Mouse (Mus musculus) liver, postnatal 0 days (tissue): ENCODE results near the gene Mpc1. TPM values are rescaled to one million over a fixed set of nuclear protein-coding genes. Genes with fewer than 3 reads are reported as not detected.

ENCODE experiments used
- ATAC-seq: fragments of 200-750 bp; cut with Nextera tagmentation; 2 replicates; pipeline ENCODE4 v1.8.0; 2017; ENCODE audit warnings: mild to moderate bottlenecking, moderate library complexity
- DNase-seq: peaks from one replicate; pipeline ENCODE4 v3.0.0-alpha.2; 2016
- H3K27ac ChIP-seq: fragments of 300-500 bp; sonication (generic); 2 replicates; pipeline ENCODE4 v1.5.1; 2014; ENCODE audit warnings: antibody characterized with exemption, moderate library complexity, mild to moderate bottlenecking, low read depth
- H3K27me3 ChIP-seq: fragments of 300-500 bp; sonication (generic); 2 replicates; pipeline ENCODE4 v1.6.1; 2014; ENCODE audit warnings: low read length, control low read depth, mixed read lengths; ENCODE audit not compliant: insufficient read depth
- H3K36me3 ChIP-seq: fragments of 300-500 bp; sonication (generic); replicated peaks from 2 replicates; pipeline ENCODE4 v1.6.1; 2014; ENCODE audit warnings: mild to moderate bottlenecking, control low read depth, low read length, moderate library complexity, mixed read lengths; ENCODE audit not compliant: insufficient read depth
- H3K4me1 ChIP-seq: fragments of 300-500 bp; sonication (generic); 2 replicates; pipeline ENCODE4 v1.6.1; 2014; ENCODE audit warnings: antibody characterized with exemption, mild to moderate bottlenecking, control low read depth; ENCODE audit not compliant: insufficient read depth
- H3K4me2 ChIP-seq: fragments of 300-500 bp; sonication (generic); 2 replicates; pipeline ENCODE4 v1.6.1; 2014; ENCODE audit warnings: low read depth, mild to moderate bottlenecking, low read length, moderate library complexity, mixed read lengths
- H3K4me3 ChIP-seq: fragments of 300-500 bp; sonication (generic); 2 replicates; pipeline ENCODE4 v1.5.1; 2014; ENCODE audit warnings: low read depth, low read length
- H3K9ac ChIP-seq: fragments of 300-500 bp; sonication (generic); replicated peaks from 2 replicates; pipeline ENCODE4 v1.6.1; 2014; ENCODE audit warnings: mild to moderate bottlenecking, moderate library complexity
- H3K9me3 ChIP-seq: fragments of 300-500 bp; sonication (generic); 2 replicates; pipeline ENCODE4 v1.6.1; 2016; ENCODE audit warnings: mild to moderate bottlenecking, control low read depth, low read length, mixed read lengths
- CTCF ChIP-seq: sonication (generic); IDR thresholded peaks from 2 replicates; pipeline ENCODE4 v1.5.1; 2016; ENCODE audit warnings: antibody characterized with exemption, low read depth
- EP300 ChIP-seq: IDR thresholded peaks from 2 replicates; pipeline ENCODE4 v1.6.1; 2016; ENCODE audit warnings: antibody characterized with exemption, low read depth, mild to moderate bottlenecking
- WGBS: fragments of 180-500 bp; shearing (Covaris S2); extraction: QIAGEN DNeasy Blood & Tissue Kit; methylation state at CpG from one replicate; pipeline ENCODE4 v1.1.7; 2014; ENCODE audit not compliant: insufficient replicate concordance; 5-methylcytosine and 5-hydroxymethylcytosine counted together
- polyA plus RNA-seq: library from polyadenylated mRNA; unstranded; fragments of >200 nt; fragmentation: Nextera tagmentation; extraction: Ambion mirVana; gene quantifications from 2 replicates; pipeline ENCODE4 v1.2.1, GENCODE M21; 2015

Gene Mpc1
- polyA plus RNA-seq: 1,393 and 1,436 TPM in 2 replicates

DNA sequence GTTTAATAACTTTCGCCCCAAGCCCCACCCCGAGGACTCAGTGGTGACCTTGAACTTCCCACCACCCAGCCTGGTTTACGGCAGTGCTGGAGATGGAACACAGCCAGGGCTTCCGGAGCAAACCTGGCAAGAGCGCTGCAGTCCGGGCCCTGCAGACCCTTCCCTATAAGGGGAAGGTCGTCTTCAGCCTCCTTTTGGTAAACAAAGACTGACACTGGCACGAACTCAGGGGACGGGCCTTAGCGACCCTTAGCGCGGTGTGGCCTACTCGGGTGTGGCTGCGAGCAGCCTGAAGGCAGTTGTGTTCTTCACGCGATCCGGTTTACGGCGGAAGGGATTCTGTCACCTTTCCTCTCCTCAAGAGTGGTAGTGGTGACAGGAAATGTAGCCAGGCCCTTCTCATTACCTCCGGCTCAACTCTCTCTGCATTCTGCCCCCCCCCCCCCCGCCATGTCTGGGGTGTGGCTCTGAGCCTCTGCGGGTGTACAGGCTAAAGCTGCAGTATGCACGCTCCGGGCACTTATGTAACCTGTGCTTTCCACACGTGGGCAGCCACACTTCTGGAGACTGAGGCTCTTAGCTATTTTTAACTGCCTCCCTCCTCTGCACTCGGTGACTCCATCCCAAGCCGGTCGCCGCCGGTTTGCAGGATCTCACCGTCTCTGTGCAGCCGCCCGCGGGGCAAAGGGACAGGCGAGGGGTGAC, at the start of gene Mpc1:
TSS of gene Mpc1 (plus strand) at position 84 of the 705 bp plus-strand sequence.
- no peaks in the 10 kb centered on the region for H3K36me3 ChIP-seq
- H3K27me3 ChIP-seq: no peaks in the 10 kb centered on the region
- peak within 1 kb of the TSS; percentile 75 for H3K4me3 ChIP-seq
- peak within 1 kb of the TSS; percentile 98 for H3K4me2 ChIP-seq
- ATAC-seq (peak; percentile 54), DNase-seq (peak; percentile 77)
- peak within 1 kb of the TSS; percentile 98 for H3K27ac ChIP-seq
- peaks cover 13% of the 10 kb centered on the region for H3K4me1 ChIP-seq
- peak within 1 kb of the TSS; percentile 94 for H3K9ac ChIP-seq
- no peak for TF ChIP-seq CTCF
- TF ChIP-seq EP300: peak; percentile 28; the same call in 1 of the 2 replicates
- H3K9me3 ChIP-seq: no peaks in the 10 kb centered on the region
- WGBS: 2% methylated on average over 35 of the region's 35 CpGs

DNA sequence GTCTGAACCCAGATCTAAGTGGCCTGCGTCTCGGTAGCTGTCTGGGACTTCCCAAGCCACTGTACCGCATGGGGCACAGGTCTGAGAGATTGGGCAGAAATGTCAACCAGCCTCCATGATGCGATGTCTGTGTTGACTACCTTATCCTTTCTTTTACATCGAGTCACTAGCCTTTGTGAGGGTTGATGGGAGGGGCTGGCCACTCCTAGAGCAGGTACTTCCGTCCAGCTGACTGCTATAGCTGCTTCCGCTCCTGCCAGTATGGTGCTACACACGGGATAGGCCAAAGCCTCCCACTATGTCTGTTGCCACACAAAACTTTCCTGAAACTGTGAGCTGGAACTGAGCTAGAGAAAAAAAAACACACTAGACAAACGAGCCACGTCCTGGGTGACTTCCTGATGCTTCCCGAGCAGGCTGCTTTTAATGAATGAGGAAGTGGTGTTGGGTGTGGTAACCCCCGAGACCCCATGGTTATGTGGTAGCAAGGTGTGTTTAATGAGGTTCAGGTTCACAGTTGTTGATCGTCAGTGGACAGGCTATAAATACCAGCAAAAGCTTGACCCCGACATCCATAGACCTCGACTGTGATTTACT, 49.0 kb upstream of the Mpc1 start:
- Histone ChIP-seq H3K4me2 (no peak overlapping the region), H3K36me3 (no peaks in the 10 kb centered on the region), H3K4me3 (no peak overlapping the region), H3K9me3 (no peaks in the 10 kb centered on the region), H3K9ac (no peak overlapping the region), H3K27ac (no peak overlapping the region), H3K4me1 (0 out of 2 replicates have a peak, but pooled peaks cover 2% of the 10 kb centered on the region), H3K27me3 (no peaks in the 10 kb centered on the region; the same call in 1 of the 2 replicates)
- ATAC-seq: no peak
- TF ChIP-seq CTCF (no peak), EP300 (no peak)
- no peak for DNase-seq
- 50% methylated on average over 15 of the region's 15 CpGs for WGBS

DNA sequence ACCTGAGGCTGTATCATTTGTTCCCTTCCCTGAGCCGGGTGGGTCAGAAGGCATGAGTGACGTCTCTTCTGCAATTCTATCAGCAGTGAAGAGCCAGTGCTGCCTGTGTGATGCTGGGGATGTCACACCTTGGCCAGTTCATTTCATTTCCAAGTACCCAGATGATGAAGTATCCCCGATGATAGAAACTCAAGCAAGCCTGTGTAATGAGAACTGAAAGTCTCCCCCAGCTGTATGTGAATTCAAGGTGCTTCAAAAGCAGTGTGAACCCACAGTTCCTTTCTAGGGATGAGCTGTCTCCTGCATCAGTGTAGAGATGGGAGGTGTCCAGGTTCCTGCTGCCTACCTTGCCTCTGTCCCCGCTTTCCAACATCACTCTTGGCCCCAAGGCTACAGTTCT, 48.2 kb upstream of the Mpc1 start:
- no peak overlapping the region for H3K4me3 ChIP-seq
- H3K4me2 ChIP-seq: no peak overlapping the region
- H3K36me3 ChIP-seq: no peaks in the 10 kb centered on the region
- H3K27me3 ChIP-seq: no peaks in the 10 kb centered on the region; the same call in 1 of the 2 replicates
- H3K27ac ChIP-seq: no peak overlapping the region
- TF ChIP-seq CTCF: no peak
- TF ChIP-seq EP300: no peak
- H3K4me1 ChIP-seq: 0 out of 2 replicates have a peak, but pooled peaks cover 2% of the 10 kb centered on the region
- H3K9me3 ChIP-seq: no peaks in the 10 kb centered on the region
- DNase-seq (no peak), ATAC-seq (no peak)
- WGBS: 66% methylated on average over 4 of the region's 4 CpGs
- H3K9ac ChIP-seq: no peak overlapping the region

DNA sequence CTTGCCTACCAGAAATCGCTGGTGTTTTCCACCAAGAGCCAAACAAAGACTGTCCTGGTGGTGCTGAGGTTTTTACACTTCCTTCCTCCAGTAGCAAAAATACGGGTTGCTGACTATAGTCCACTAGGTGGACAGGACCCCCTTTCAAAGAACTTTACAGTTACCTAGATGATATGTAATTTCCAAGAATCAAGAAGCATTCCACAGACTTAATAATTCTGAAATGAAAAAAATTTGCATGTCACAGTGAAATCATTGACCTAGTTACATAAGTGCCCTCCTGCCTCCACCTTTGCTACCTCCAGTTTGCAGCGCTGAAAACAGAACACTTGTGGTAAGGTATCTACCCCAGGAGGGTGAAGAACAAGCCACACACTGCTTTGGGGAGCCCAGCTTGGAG, 47.0 kb upstream of the Mpc1 start, which contains the start of gene Ccr6:
TSS of gene Ccr6 (plus strand) at position 301 of the 400 bp plus-strand sequence.
- no peak within 1 kb of the TSS for H3K27ac ChIP-seq
- no peaks in the 10 kb centered on the region for H3K36me3 ChIP-seq
- no peak for ATAC-seq
- 39% methylated on average over 3 of the region's 3 CpGs for WGBS
- no peak within 1 kb of the TSS for H3K9ac ChIP-seq
- 0 out of 2 replicates have a peak, but pooled peaks cover 2% of the 10 kb centered on the region for H3K4me1 ChIP-seq
- TF ChIP-seq EP300 (no peak), CTCF (no peak)
- H3K27me3 ChIP-seq: no peaks in the 10 kb centered on the region; the same call in 1 of the 2 replicates
- H3K9me3 ChIP-seq: no peaks in the 10 kb centered on the region
- H3K4me3 ChIP-seq: no peak within 1 kb of the TSS
- DNase-seq: no peak
- H3K4me2 ChIP-seq: no peak within 1 kb of the TSS

DNA sequence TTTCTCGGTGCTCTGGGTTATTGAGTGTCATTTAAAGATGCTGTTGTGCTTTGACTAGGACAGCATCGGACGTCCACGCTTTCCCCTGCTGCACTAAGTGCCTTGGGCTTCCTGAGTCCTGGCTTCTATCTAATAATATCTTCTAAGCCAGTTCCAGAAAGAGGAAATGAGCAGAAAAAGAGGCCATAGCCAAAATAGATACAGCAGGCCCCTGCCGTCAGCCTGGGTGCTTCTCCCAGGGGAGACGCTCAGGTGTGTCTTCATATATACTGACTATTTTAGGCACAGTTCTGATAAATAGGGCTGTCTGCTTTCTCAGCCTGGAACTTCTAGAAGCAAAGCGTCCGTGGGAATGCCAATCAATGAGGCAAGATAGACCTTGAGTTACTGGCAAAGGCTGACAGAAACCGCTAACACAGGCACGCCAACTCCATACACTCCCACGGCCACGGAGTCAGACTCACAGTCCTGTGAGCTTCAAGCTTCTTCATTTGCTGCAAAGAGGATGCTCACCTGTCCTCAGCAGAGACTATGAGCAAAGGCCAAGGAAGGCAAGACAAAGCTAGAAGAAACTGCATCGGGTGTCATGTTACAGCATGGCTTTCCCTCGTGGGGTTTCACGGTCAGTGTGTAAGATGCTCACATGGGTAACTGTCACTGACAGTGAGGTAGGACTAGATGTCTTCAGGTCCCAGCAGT, 44.5 kb upstream of the Mpc1 start:
- no peaks in the 10 kb centered on the region for H3K27me3 ChIP-seq
- TF ChIP-seq EP300: no peak
- TF ChIP-seq CTCF: no peak
- no peaks in the 10 kb centered on the region for H3K9me3 ChIP-seq
- H3K36me3 ChIP-seq: no peaks in the 10 kb centered on the region
- ATAC-seq (no peak), DNase-seq (no peak)
- H3K27ac ChIP-seq: no peak overlapping the region
- no peaks in the 10 kb centered on the region for H3K4me1 ChIP-seq
- no peak overlapping the region for H3K4me2 ChIP-seq
- H3K9ac ChIP-seq: no peak overlapping the region
- no peak overlapping the region for H3K4me3 ChIP-seq
- WGBS: 50% methylated on average over 15 of the region's 15 CpGs

DNA sequence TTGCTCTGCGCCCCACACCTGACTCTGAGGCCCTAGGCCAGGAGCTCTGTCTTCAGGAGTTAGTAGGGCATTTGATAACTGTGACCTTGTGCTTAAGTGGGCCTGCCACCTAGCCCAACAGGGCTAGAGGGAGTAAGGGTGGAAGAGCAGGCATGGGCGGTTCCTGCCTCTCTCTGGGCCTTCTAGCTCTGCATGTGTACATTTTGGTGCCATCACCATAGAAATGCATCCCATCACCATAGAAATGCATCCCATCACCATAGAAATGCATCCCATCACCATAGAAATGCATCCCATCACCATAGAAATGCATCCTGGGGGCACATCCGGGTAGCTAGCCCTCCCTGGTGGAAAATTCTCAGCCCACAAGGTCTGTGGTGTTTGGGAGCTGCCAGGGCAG, 43.1 kb upstream of the Mpc1 start:
- WGBS: 67% methylated on average over 3 of the region's 3 CpGs
- H3K4me2 ChIP-seq: no peak overlapping the region
- no peak overlapping the region for H3K9ac ChIP-seq
- no peaks in the 10 kb centered on the region for H3K36me3 ChIP-seq
- no peak for DNase-seq
- no peaks in the 10 kb centered on the region for H3K4me1 ChIP-seq
- TF ChIP-seq EP300: no peak
- no peak for TF ChIP-seq CTCF
- no peaks in the 10 kb centered on the region for H3K9me3 ChIP-seq
- no peaks in the 10 kb centered on the region for H3K27me3 ChIP-seq
- H3K4me3 ChIP-seq: no peak overlapping the region
- ATAC-seq: no peak
- H3K27ac ChIP-seq: no peak overlapping the region
